Mouse (Mus musculus) heart, adult 11 months (tissue): ENCODE measurements around the gene Gm13089.
"Not testable (repeated sequence)": the region's sequence is repeated elsewhere in the genome, so short reads cannot be mapped to it uniquely, and the experiment has no call there.

Experiments used
- DNase-seq: peaks from one replicate; pipeline ENCODE4 v3.0.0; 2022

Gm13089 gene

DNA sequence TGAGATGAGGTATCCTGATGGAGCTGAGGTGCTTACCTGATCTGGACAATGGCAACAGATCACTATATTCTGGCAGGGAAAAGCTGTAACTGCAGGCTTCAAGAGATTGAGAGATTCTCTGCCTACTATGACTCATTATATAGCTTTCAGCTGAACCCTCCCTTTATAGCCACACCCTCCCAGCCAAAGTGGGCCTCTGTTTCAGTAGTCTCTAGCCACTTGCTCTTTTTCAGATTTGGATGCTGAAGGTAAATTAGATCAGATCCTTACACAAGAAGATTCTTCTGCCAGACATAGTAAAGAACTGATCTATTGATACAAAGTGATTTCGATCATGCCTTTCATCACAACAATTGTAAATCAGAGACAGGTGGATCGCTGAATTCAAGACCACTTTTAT, at the start of gene Gm13089:
TSS of gene Gm13089 (minus strand) at position 101 of the 400 bp plus-strand sequence.
- no peak for DNase-seq

DNA sequence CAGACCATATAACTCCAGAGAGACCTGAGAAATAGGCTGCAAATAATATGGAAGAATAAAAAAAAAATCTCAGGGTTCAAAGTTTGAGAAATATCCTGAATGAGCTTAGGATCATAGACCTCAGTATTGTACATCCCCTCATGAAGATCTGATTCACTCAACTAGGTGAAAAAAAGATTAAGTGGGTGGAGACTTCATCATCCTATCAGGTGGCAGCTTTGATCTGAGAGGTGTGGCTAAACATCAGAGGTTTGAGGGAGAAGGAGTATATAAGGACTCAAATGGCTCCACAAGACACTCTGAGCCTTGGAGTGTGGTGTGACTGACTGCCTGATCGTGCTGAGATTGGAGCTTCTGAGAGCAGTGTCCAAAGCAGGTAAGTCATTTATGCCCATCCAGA, 16.6 kb upstream of the Gm13089 start, which contains the start of gene Gm13078:
TSS of gene Gm13078 (plus strand) at position 301 of the 400 bp plus-strand sequence.
- DNase-seq = no peak

DNA sequence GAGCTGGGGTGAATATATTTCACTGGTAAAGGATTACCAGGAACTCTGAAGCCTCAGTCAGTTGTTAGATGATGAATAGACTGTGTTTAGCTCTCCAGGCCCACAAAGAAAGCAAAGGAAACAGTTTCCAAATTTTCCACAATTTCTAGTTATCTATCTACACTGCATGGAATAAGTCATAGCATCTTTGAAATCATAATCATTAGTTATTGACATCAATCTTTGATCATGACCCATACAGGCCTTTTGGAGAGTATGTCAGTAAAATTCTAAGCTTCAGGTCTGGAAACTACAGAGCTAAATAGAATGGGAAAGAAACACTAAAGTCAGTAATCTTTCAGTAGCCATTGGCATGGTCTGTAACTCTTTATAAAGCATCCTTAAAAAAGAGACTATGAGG, 45.4 kb downstream of the Gm13089 start, which contains the start of gene Gm13088:
TSS of gene Gm13088 (minus strand) at position 101 of the 400 bp plus-strand sequence.
- DNase-seq = not testable (repeated sequence)
